Mouse (Mus musculus): ENCODE measurements around the gene Pip4p1.
A peak's percentile ranks its signal among the peaks of the same experiment; 100 is the strongest.
"Not testable (repeated sequence)": the region's sequence is repeated elsewhere in the genome, so short reads cannot be mapped to it uniquely, and the experiment has no call there.

The Pip4p1 gene

DNA sequence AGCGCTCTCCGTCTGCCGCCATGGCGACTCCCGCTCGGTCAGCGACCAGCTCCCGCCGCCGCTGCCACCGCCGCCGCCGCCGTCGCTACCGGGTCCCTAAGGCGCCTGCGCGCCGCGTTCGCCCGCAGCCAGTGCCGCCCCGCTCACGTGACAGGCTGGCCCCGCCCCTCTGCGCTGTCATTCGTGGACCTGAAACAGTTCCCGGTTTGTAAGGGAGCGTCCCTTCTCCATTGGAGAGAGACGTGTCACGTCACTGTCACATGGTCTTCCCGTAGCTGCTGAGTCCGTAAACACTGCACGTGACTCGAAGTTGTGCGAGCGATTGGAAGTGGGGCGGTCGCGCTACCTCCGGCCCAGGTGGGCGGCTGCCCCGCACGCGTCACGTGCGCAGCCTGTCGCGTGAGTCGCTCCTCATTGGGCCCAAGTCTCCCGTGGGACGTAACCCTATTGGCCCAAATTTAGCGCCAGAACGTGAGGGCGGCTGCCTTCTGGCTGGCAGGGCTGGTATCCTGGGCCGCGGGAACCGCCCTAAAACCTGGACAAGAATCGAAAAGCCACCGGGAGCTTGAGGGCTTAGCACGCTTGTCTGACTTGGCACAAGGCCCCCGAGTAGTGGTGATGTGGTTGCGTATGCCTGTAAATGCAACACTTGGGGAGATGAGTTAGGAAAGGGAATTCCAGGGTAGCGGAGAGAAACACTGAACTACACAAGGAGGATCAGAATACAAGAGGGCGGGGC, at the start of gene Pip4p1, which contains the start of gene Pnp:
Gene Pip4p1 (minus strand): TSS at position 103 of the 739 bp plus-strand sequence.
Gene Pnp (plus strand): TSS at position 329 of the 739 bp plus-strand sequence.
- peak; percentile 99 for DNase-seq (ENCODE audit: low read depth)

DNA sequence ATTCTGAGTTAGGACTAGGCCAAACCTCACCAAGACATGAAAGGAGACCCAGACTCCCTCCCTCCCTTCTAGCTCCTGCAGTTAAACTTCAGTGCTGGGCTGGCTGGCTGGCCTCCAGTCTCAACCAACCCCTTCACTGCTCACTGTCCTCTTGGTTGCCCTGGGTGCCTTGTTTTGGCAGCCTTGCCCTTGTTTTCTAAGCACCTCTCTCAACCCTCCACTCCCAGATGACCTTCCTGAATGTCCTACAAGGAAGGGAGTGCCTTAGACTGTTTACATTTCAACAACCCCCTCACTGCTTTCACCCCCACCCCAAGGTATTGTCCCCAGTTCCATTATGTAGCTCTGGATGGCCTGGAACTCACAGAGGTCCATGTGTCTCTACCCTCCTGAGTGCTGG, 49.0 kb upstream of the Pip4p1 start:
- no peak for DNase-seq (ENCODE audit: low read depth)

DNA sequence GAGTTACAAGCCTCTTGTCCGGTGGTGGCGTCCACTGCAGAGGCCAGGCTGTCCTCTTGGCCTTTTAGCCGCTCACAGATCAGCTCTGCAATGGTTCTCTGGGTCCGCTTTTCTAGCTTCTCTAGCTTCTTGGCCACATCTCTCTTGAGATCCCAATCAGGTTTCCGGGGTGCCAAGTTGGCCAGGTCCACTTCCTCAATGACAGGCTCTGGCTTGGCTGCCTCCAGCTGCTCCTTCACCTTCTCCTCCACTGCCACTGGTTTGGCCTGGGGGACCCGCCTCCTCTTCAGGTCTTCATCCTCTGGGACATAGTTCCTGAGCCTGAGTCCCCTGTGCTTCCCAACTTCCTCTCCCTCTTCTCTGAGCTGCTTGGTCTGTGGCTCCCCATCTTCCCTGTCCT, 47.8 kb upstream of the Pip4p1 start:
- DNase-seq (ENCODE audit: low read depth): not testable (repeated sequence)

DNA sequence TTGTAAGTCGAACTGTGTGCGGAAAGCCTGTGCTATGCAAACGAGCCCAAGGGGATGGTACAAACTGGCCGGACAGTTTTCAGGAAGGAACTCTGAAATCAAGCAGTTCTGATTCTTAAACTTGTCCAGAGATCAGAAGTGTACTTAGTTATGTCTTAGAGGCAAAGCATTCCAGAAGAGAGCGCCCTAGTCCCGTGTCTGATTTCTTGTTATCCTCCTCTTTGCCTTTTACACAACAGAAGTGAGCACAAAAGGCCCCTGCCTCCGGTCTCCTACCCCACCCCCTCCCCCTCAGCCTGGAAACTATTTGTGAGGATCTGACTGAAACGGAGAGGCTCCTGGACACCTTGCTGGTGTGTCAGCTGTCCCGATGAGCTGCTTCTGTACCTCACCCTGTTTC, 46.0 kb upstream of the Pip4p1 start:
- no peak for DNase-seq (ENCODE audit: low read depth)

DNA sequence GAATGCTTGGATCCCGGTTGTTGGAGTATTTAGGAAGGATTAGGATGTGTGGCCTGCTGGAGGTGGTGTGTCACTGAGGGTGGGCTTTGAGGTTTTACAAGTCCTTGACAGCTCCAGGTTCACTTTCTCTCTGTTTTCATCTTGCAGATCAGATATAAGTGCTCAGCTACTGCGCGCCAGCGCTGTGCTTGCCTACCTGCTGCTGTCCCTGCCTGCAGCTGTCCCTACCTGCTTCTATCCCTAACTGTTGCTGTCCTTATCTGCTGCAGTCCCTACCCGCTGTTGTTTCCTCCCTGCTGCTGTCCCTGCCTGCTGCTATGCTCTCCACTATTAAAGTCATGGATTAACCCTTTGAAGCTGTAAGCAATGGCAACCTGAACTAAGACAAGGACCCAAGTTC, 44.3 kb upstream of the Pip4p1 start:
- DNase-seq (ENCODE audit: low read depth): no peak

DNA sequence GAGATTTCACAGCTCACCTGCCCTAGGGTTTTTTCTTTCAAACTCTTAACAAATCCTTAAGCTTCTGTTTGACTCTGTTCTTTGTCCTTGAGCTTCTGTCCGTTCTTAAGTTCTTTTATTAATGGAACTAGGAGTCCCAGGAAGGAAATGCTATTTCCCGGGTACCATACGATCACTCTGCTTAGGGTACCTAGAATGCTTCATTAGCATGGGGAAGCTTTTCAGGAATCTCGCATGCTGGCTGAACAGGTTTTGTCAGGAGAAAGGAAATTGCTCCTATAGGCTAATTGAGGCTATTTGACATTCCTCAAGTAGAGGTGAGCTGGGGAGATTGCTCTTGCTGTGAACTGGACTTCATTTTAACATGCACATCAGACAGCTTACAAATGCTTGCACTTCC, 43.0 kb upstream of the Pip4p1 start:
- no peak for DNase-seq (ENCODE audit: low read depth)

DNA sequence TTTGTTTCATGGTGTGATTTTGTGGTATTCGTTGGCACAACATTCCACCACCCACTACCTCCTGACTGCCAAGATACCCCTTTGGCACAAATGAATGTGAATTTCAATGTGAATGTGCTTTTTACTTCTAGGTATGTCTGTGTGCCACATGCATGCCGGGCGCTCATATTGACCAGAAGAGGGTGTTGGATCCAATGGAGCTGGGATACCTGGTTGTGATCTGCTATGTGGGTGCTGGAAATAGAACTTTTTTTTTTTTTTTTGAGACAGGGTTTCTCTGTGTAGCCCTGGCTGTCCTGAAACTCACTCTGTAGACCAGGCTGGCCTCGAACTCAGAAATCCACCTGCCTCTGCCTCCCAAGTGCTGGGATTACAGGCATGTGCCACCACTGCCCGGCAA, 42.4 kb upstream of the Pip4p1 start:
- not testable (repeated sequence) for DNase-seq (ENCODE audit: low read depth)

DNA sequence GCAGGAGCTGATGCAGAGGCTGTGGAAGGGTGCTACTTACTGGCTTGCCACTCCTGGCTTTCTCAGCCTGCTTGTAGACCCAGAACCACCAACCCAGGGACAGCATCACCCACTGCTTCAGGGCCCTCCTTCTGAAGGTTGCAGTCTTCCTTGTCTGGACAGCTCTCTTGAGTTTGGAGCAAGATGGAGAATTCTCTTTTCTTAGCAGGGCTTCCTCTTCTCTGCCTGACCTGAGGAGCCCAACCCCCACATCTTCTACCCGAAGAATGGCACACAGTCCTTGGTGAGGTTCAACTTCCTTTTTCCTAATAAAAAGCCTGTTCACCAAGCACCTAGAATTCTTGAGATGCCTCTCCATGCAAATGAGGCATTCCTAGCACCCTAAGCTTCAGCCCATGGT, 40.2 kb upstream of the Pip4p1 start:
- no peak for DNase-seq (ENCODE audit: low read depth)

DNA sequence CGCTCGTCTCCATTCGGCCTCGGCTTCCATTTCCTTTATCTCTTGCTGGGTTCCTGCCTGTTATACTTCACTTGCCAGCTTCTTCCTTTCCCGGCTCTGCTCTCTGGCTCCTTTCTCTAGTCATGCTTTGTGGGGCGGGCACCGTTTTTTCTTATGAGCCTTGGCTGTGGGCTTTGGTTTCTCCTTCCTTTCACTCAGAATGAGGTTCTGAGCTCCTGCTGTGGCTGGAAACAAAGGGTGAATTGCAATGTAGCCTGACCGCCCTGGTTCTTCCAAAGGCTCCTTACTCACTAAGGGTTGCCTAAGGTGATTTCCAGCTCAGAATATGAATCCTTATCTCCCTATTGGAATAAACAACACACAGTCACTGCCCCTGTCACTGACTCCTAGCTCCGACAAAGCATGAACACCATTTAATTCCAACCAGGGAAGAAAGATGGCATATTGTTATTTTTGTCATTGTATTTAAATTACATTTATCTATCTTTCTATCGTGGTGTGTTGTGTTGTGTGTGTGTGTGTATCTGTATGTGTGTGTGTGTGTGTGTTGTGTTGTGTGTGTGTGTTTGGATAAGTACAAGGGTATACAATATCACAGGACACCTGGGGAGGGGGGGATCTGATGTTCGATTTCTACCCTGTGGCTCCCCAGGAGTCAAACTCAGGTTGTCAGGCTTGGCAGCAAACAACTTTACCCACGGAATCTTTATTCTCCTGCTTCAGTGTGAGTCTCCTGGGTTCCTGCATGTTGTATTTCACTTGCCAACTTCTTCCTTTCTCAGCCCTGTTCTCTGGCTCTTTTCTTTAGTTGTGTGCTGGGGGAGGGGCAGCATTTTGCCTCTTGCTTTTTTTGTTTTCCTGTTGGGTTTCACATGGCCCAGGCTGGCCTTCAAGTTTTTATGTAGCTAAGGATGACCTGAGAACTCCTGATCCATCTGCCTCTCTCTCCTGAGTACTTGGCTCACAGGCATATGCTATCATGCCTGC, 39.2 kb upstream of the Pip4p1 start:
- peak; percentile 58 for DNase-seq (ENCODE audit: low read depth)

DNA sequence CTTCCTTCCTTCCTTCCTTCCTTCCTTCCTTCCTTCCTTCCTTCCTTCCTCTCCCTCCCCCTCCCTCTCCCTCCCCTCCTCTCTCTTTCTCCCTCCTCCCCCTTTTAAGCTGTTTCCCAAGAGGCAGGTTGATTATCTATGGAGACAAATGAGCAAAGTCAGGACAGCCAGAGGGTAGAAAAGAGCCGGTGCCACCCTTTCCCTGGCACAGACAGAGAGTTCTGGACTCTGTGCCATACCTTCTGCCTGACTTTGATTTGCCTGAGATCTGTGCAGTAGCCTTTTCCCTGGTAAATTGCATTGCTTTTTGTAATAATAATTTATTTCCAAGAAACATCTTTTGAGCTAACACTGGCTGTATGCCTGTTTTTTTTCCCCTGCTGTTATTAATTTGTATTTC, 38.4 kb upstream of the Pip4p1 start:
- no peak for DNase-seq (ENCODE audit: low read depth)

DNA sequence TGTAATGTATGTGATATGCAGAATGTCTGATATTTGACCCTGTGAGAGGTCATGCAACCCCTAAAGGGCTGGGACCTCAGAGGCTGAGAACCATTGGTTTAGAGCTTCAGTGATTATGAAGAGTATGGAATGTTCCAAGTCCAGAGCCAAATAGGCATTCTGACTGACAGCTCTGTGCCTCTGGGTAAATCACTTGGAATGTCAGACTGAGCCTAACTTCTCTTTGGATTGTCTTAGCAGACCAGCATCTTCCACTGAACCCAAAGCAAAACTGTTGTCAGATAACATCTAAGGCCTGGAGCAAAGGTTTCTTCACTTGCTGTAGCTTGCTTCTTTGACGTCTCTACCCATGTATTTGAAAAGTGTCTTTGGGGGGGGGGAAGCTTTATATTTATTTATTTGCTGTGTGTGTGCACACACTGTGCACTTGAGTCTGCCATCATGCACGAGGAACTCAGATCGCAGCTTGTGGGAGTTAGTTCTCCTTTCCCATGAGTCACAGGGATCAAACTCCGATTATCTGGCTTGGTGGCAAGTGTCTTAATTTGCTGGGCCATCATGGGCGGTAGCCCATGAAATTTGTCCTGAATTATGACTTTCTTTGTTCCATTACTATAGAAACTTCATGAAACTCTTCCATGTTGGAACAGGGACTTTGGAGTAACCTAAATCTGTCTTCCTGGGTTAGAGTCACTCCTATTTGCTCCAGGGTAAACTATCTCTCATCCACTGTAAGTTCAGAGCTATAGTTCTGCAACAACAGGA, 37.7 kb upstream of the Pip4p1 start:
- DNase-seq (ENCODE audit: low read depth): no peak

DNA sequence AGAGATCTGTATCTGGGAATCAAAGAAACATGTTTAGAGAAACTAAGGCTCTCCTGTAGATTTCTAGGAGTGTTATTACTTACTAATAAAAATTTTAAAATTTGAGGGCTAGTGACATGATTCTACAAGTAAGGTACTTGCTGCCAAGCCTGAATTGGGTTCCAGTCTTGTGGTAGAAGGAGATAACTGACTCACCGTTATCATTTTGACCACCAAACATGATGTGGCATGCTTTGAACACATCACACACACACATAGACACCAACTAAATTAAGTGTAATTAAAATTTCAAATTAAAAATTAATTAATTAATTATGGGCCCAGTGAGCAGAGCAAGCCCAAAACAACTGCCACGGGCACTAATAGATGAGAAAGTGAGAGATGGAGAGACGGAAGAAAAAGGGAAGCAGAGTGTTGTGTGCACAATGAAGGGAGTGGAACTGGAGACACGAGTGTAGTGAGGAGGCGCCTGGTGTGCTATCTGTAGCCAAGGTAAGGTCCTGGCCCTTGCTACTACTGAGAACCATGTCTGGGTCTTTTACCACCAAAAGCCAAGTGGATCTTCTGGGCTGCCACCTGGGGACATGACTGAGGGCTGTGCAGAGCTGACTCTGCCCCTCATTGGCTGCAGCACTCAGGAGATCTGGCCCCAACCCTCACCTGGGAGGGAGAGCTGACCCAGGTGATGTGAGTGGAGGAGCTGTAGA, 27.8 kb upstream of the Pip4p1 start:
- not testable (repeated sequence) for DNase-seq (ENCODE audit: low read depth)

DNA sequence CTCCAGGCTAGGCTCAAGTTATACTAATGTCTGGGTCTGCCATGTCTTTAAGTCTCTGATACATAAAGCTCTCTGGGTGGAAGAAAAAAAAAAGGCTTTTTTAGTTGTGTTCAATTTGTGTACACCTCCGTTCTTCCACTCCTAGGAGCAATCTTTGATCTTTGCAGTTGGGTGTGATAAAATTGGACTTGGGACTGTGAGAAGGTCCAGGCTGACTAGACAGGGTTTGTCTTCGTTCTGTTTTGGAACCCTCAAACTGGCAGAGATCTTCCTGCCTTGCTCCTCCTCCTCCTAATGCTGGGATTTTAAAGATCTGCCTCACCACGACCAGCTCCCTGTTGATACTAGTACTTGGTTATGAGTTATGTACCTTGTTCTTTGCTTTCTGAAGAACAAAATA, 26.5 kb upstream of the Pip4p1 start:
- not testable (repeated sequence) for DNase-seq (ENCODE audit: low read depth)

DNA sequence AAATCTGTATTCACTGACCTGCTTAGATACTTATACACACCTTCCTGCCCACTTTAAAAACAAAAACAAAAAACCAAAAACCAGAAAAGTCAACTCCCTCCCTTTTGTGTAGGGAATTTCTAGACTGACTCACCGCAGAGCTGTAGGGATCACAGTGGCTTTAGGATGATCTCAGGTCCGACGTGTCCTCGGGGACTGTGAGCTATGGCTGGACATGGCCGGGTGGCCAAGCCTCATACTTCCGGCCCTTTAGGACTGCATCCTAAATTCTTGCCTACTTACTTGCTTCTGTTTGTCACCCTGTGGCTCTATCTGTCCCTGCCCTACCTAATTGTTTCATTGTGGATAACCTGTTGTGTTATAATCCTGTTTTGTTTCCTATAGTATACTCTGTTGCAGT, 26.1 kb upstream of the Pip4p1 start:
- not testable (repeated sequence) for DNase-seq (ENCODE audit: low read depth)

DNA sequence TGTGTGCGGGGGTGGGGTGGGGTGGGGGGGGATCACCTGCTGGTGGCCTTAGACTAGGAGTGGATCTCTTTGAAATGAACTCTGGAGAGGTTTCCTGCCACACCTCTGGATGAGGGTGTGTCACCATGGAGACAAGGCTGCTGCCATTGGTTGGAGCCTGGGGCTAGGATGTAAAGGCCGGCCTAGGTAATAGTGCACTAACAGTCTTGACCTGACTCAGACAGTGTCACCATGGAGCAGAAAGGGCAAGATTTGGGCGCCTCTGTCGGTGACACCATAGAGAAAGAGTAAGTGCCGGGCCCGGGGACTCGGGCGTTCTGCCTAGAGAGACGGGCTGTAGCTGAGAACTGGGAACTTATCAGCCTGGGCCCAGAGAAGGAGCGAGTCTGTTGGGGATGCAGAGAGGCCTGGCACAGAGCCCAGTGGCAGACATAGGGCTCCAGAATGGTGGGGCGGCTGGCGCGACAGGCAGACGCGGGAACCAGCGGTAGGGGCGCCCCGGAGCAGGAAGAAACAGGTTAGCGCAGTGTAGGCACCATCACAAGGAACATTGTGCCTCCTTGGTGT, 25.4 kb upstream of the Pip4p1 start, which contains the start of gene Pnp2:
Gene Pnp2 (plus strand): TSS at position 51 of the 567 bp plus-strand sequence.
- not testable (repeated sequence) for DNase-seq (ENCODE audit: low read depth)

DNA sequence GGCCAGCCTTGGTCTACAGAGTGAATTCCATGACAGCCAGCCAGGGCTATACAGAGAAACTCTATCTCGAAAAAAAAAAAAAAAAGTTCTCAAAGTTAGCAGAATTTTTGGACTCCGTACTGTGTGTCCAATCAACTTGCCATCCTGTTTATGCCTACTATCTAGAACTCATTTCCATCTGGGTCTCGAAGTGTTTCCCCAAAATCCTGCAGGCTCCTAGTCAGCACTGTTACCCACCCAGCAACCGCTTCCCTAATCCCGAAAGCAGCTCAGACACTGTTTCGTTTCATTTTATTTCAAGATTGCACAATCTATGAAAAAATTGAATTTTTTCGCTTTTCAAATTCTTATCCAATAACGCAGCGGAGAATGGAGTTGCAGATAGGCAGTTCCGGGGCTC, 24.8 kb upstream of the Pip4p1 start:
- no peak for DNase-seq (ENCODE audit: low read depth)

DNA sequence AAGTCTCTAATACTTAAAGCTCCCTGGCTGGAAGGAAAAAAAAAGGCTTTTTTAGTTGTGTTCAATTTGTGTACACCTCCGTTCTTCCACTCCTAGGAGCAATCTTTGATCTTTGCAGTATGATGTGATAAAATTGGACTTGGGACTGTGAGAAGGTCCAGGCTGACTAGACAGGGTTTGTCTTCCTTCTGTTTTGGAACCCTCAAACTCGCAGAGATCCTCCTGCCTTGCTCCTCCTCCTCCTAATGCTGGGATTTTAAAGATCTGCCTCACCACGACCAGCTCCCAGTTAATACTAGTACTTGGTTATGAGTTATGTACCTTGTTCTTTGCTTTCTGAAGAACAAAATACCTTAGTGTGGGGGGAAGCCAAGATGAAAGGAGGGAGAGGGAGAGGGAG, 14.9 kb upstream of the Pip4p1 start:
- DNase-seq (ENCODE audit: low read depth): not testable (repeated sequence)

DNA sequence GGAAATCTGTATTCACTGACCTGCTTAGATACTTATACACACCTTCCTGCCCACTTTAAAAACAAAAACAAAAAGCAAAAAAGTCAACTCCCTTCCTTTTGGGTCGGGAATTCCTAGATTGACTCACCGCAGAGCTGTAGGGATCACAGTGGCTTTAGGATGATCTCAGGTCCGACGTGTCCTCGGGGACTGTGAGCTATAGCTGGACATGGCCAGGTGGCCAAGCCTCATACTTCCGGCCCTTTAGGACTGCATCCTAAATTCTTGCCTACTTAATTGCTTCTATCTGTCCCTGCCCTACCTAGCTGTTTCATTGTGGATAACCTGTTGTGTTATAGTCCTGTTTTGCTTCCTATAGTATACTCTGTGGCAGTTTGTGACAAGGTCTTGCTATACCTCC, 14.4 kb upstream of the Pip4p1 start:
- DNase-seq (ENCODE audit: low read depth): not testable (repeated sequence)

DNA sequence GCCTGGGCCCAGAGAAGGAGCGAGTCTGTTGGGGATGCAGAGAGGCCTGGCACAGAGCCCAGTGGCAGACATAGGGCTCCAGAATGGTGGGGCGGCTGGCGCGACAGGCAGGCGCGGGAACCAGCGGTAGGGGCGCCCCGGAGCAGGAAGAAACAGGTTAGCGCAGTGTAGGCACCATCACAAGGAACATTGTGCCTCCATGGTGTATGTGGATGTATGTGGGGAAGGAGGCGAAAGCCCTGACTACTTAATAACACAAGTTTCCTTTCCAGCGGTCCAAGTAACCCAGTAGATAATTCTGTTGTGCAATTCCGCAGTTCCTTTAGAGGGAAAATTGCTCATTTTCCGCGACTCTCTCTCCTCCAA, 14.0 kb upstream of the Pip4p1 start:
- not testable (repeated sequence) for DNase-seq (ENCODE audit: low read depth)

DNA sequence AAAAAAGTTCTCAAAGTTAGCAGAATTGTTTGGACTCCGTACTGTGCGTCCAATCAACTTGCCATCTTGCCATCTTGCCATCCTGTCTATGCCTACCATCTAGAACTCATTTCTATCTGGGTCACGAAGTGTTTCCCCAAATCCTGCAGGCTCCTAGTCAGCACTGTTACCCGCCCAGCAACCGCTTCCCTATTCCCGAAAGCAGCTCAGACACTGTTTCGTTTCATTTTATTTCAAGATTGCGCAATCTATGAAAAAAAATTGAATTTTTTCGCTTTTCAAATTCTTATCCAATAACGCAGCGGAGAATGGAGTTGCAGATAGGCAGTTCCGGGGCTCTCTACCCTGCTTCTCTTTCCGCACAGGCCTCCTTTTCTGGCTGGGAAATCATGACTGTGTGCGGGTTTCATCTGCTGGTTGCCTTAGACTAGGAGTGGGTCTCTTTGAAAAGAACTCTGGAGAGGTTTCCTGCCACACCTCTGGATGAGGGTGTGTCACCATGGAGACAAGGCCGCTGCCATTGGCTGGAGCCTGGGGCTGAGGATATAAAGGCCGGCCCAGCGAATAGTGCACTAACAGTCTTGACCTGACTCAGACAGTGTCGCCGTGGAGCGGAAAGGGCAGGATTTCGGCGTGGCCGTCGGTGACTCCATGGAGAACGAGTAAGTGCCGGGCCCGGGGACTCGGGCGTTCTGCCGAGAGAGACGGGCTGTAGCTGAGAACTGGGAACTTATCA, 13.4 kb upstream of the Pip4p1 start, which contains the start of gene Gm49342:
Gene Gm49342 (plus strand): TSS at position 586 of the 736 bp plus-strand sequence.
- DNase-seq (ENCODE audit: low read depth): peak; percentile 93
